Comparison of ENCODE assay signal across 13 mouse cellular contexts in genomic region chr9:63704979-63705751, GRCm38 (mm10). TPM values are rescaled to one million over a fixed set of nuclear protein-coding genes. Genes with fewer than 3 reads are reported as not detected.
DNase-seq lines count a peak whose midpoint lies in the region; ATAC-seq and TF ChIP-seq lines count a peak whose summit lies in the region.
"Had no signal": no experiment of that assay in that cellular context is flagged by ENCODE, and none has a peak within 500 bp of the region (broad histone marks: within the 10 kb centered on the region; RNA-seq: fewer than 3 reads in every experiment).

No protein-coding gene starts in this region.

- H3K9me3 ChIP-seq in lung, embryonic 15.5 days = no peaks in the 10 kb centered on the region
- no peaks in the 10 kb centered on the region for H3K9me3 ChIP-seq in heart, embryonic 11.5 days (replicated peaks; ENCODE audit: control insufficient read depth, low read length)
- no peaks in the 10 kb centered on the region for H3K9me3 ChIP-seq in liver, embryonic 11.5 days (ENCODE audit: control insufficient read depth, low read length)
- H3K9me3 ChIP-seq: embryonic facial prominence, embryonic 15.5 days had no signal

- ATAC-seq in lung, embryonic 15.5 days (ENCODE audit: borderline replicate concordance, extremely low read depth, low FRiP score, low TSS enrichment) = no peak
- ATAC-seq in heart, embryonic 11.5 days (replicated peaks; ENCODE audit: insufficient number of reproducible peaks, low FRiP score, low TSS enrichment) = no peak
- peak; percentile 72 for ATAC-seq in liver, embryonic 11.5 days (replicated peaks; ENCODE audit: low FRiP score)

- 44% methylated on average over 6 of the region's 6 CpGs for WGBS in lung, embryonic 15.5 days
- WGBS in lung, adult 2 months = 62% methylated on average over 6 of the region's 6 CpGs
- WGBS in heart, embryonic 11.5 days (ENCODE audit: insufficient replicate concordance) = 41% methylated on average over 6 of the region's 6 CpGs
- WGBS in liver, embryonic 11.5 days = 54% methylated on average over 6 of the region's 6 CpGs

- H3K79me2 ChIP-seq in myocyte (ENCODE audit: control insufficient read depth, insufficient read depth) = peaks cover 10% of the 10 kb centered on the region

- H3K4me2 ChIP-seq in lung, embryonic 15.5 days = no peak overlapping the region
- no peak overlapping the region for H3K4me2 ChIP-seq in heart, embryonic 11.5 days
- no peak overlapping the region for H3K4me2 ChIP-seq in liver, embryonic 11.5 days
- peak overlapping the region; percentile 46 for H3K4me2 ChIP-seq in myocyte (ENCODE audit: low read depth)
- H3K4me2 ChIP-seq: embryonic facial prominence, embryonic 15.5 days; hindbrain, embryonic 14.5 days had no signal

- no peak overlapping the region for H3K9ac ChIP-seq in lung, embryonic 15.5 days
- H3K9ac ChIP-seq in heart, embryonic 11.5 days (ENCODE audit: low read depth, low read length) = no peak overlapping the region
- H3K9ac ChIP-seq in liver, embryonic 11.5 days (ENCODE audit: low read depth, low read length) = no peak overlapping the region
- H3K9ac ChIP-seq: embryonic facial prominence, embryonic 15.5 days; hindbrain, embryonic 14.5 days had no signal

- no peak for DNase-seq in lung, adult 2 months
- no peak for DNase-seq in liver, embryonic 11.5 days (ENCODE audit: low spot score)
- DNase-seq in left cerebral cortex, adult 11 months (ENCODE audit: low spot score) = no peak
- no peak for DNase-seq in spleen, adult 12 weeks (ENCODE audit: low spot score)
- DNase-seq: adrenal gland, postnatal 14 days; kidney, adult 8-10 months; spleen, adult 18-20 months; thymus, postnatal 25 days had no signal

- H3K27ac ChIP-seq in lung, embryonic 15.5 days = peak overlapping the region; percentile 74
- H3K27ac ChIP-seq in heart, embryonic 11.5 days (ENCODE audit: low read depth, low read length) = peak overlapping the region; percentile 72
- H3K27ac ChIP-seq in liver, embryonic 11.5 days (ENCODE audit: low read depth, low read length) = peak overlapping the region; percentile 46; the same call in 1 of the 2 replicates
- H3K27ac ChIP-seq: hindbrain, embryonic 14.5 days had no signal

- no peaks in the 10 kb centered on the region for H3K27me3 ChIP-seq in lung, embryonic 15.5 days
- H3K27me3 ChIP-seq in heart, embryonic 11.5 days (ENCODE audit: control insufficient read depth, insufficient read depth, low read length) = no peaks in the 10 kb centered on the region
- no peaks in the 10 kb centered on the region for H3K27me3 ChIP-seq in liver, embryonic 11.5 days (replicated peaks; ENCODE audit: control insufficient read depth, insufficient read depth, low read length)
- H3K27me3 ChIP-seq in myocyte (ENCODE audit: control insufficient read depth, insufficient read depth, insufficient read length) = no peaks in the 10 kb centered on the region
- H3K27me3 ChIP-seq: embryonic facial prominence, embryonic 15.5 days had no signal

- H3K4me3 ChIP-seq in lung, embryonic 15.5 days = no peak overlapping the region
- H3K4me3 ChIP-seq in lung, adult 2 months (replicated peaks; ENCODE audit: extremely low read depth, low read depth, low read length) = no peak overlapping the region
- H3K4me3 ChIP-seq in heart, embryonic 11.5 days (ENCODE audit: low read depth, low read length) = no peak overlapping the region
- H3K4me3 ChIP-seq in liver, embryonic 11.5 days (ENCODE audit: low read depth, low read length) = no peak overlapping the region
- H3K4me3 ChIP-seq in myocyte = no peak overlapping the region
- H3K4me3 ChIP-seq: embryonic facial prominence, embryonic 15.5 days had no signal

- TF ChIP-seq CTCF in lung, adult 2 months (IDR thresholded peaks at IDR 0.05; ENCODE audit: insufficient read depth, low read length) = no peak

- H3ac ChIP-seq in myocyte (ENCODE audit: control insufficient read depth, insufficient read length) = no peak overlapping the region

- H3K36me3 ChIP-seq in lung, embryonic 15.5 days = 0 out of 2 replicates have a peak, but pooled peaks cover under 1% of the 10 kb centered on the region
- 0 out of 2 replicates have a peak, but pooled peaks cover 3% of the 10 kb centered on the region for H3K36me3 ChIP-seq in heart, embryonic 11.5 days (ENCODE audit: control insufficient read depth, insufficient read depth, low read length)
- H3K36me3 ChIP-seq in liver, embryonic 11.5 days (ENCODE audit: control insufficient read depth, insufficient read depth, low read length) = peaks cover 5% of the 10 kb centered on the region; the same call in 1 of the 2 replicates
- peaks cover 3% of the 10 kb centered on the region for H3K36me3 ChIP-seq in myocyte (ENCODE audit: control insufficient read depth, insufficient read depth)

- no peak for TF ChIP-seq POLR2A in lung, adult 2 months (IDR thresholded peaks at IDR 0.05; ENCODE audit: borderline replicate concordance, extremely low read depth, low read depth, low read length)
- TF ChIP-seq POLR2A in myocyte (IDR thresholded peaks at IDR 0.05; ENCODE audit: insufficient read length, low read depth) = no peak

- peaks cover 69% of the 10 kb centered on the region for H3K4me1 ChIP-seq in lung, embryonic 15.5 days
- H3K4me1 ChIP-seq in lung, adult 2 months (ENCODE audit: control insufficient read depth, insufficient read depth, low read length) = peaks cover 24% of the 10 kb centered on the region
- H3K4me1 ChIP-seq in heart, embryonic 11.5 days (ENCODE audit: control insufficient read depth, insufficient read depth, low read length) = peaks cover 64% of the 10 kb centered on the region
- H3K4me1 ChIP-seq in liver, embryonic 11.5 days (replicated peaks; ENCODE audit: control insufficient read depth, insufficient read depth, low read length) = peaks cover 31% of the 10 kb centered on the region

TF ChIP-seq in myocyte, 11 proteins besides CTCF, POLR2A, EP300 and RAD21:
- TF ChIP-seq MYOG (IDR thresholded peaks at IDR 0.05; ENCODE audit: control insufficient read depth in 1 of 3, insufficient read depth in 1 of 3, insufficient read length in 2 of 3, low read depth in 2 of 3) (peak in 1 of 3 experiments; percentile 19), MYOD1 (IDR thresholded peaks at IDR 0.05; ENCODE audit: control insufficient read depth in 1 of 3, insufficient read length in 2 of 3, low read depth in 2 of 3) (no peak)

RNA-seq across cellular contexts. Expression of gene Smad3, which starts 52.6 kb away (rescaled TPM):
- 20.2 and 20.7 TPM in 2 replicates for polyA plus RNA-seq in lung, embryonic 15.5 days (2015; fragmentation: Nextera tagmentation; extraction: Ambion mirVana)
- 34.6 and 41.0 TPM in 2 replicates for polyA plus RNA-seq in lung, adult 2 months (2012; rRNA removed)
- 9.7 and 11.4 TPM in 2 replicates for polyA plus RNA-seq in heart, embryonic 11.5 days (2014; fragmentation: Nextera tagmentation; extraction: Ambion mirVana)
- 7.2 and 7.3 TPM in 2 replicates for polyA plus RNA-seq in liver, embryonic 11.5 days (2014; fragmentation: Nextera tagmentation; extraction: Ambion mirVana)
- 25.5 TPM for polyA plus RNA-seq in myocyte (2012; fragmentation: generic; extraction: Trizol)
